Mouse (Mus musculus) adrenal gland, adult (tissue): ENCODE results near the gene C2cd2.

Source experiments
- DNase-seq, 2 experiments: peaks; one replicate each; pipeline ENCODE4 v3.0.0; 2022 to 2023; ENCODE audit warnings: low spot score in 1 of 2; ENCODE audit not compliant: inconsistent age in 2 of 2

The C2cd2 gene

DNA sequence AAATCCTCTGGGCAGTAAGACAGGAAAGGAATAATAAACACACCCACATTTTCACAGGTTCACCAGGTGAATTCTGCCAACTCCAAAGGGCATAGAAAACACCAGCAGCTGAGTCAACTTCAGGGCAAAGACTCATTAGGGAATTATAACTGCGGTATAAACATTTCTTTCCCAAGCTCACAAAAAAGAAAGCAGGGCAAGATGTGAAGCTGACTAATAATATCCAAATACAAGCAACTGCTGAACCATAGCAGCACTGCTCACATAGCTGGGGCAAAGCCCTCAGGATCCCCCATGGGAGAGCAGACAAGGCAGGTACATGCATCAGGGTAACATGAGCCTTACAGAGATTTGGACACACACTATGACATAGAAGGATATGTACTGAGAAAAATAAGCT is 145.0 kb downstream of the C2cd2 start:
- no peak for DNase-seq

DNA sequence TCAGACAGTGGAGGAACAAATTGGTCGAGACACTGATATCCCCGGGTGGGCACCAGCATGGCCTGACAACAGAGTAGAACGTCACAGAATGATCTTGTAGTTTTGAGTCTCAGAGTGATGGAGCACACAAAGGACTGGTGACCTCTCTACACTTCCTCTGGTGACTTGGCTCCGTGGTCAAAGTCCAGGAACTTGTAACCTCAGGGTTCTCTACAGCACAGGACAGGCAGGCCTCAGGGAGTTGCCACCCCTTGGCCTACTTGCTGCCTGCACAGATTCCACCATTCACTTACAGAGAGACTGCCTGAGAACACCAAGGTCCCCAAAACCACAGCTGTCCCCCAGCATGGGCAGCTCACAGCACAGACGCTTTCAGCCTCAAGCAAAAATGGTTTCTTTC is 147.1 kb downstream of the C2cd2 start:
- no peak for DNase-seq

DNA sequence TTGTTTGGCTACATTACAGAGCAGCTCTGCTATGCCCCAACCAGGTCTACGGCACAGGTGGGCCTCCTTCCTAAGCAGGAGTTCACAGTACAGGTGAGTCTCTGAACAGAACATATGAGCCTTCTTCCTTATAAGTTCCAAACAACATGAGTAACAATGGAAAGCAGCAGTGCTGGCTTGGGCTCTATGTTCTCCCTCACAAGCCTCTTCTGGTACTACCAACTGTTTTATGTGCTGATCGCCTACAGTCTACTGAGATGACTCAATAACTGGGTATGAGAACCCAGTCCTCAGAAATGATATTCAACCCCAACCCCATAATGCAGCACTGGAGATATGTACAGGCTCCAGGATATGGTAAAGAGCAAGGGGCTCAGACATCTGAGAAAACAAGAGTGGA is 148.3 kb downstream of the C2cd2 start:
- DNase-seq: no peak

DNA sequence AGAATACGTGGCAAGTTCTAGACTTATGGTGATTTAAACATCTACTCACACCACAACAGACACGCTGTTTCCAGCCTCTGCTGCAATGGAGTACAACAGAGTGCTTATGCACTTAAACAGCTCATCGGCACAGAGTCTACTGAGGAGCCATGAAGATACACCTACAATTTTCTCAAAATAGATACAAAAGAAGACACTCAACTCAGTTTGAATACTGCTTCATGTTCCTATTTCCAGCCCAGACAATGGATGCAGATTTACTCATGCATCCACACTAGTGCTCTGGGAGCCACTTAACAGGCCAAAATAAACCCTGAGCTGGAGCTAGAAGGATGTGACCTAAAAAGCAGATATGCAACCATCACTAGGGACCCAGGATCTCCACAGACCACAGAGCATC is 153.5 kb downstream of the C2cd2 start:
- no peak for DNase-seq

DNA sequence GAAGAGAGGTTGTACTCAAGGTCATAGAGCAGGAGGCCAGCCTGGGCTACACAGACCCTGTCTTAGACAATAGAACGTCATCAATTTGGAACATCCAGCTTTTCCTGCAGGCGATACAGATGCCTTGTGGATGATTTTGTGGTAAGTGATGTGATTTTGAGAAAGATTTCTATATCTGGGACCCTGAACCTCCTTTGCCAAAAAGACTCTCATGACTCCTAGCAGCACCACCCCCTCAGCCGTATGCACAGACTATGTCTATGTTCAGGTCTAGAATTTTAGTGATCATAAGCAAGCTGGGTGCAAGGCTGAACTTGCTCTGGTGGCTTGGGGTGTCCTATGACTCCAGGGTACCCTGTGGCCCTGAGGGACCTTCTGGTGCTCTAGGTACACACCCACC is 156.8 kb downstream of the C2cd2 start:
- DNase-seq: no peak
